Mouse (Mus musculus) kidney, adult 2 months (tissue): ENCODE data around the gene Nlrp6. TPM values are rescaled to one million over a fixed set of nuclear protein-coding genes. Genes with fewer than 3 reads are reported as not detected.
"Not testable (repeated sequence)": the region's sequence is repeated elsewhere in the genome, so short reads cannot be mapped to it uniquely, and the experiment has no call there.

ENCODE experiments used
- DNase-seq: peaks from one replicate; pipeline ENCODE4 v3.0.0; 2021
- H3K27ac ChIP-seq: fragments of 200-500 bp; 2 replicates; pipeline ENCODE4 v1.5.1; 2012; ENCODE audit warnings: low read depth, low read length, control low read depth, inconsistent platforms; ENCODE audit not compliant: insufficient read depth
- H3K27me3 ChIP-seq: fragments of 200-500 bp; replicated peaks from 2 replicates; pipeline ENCODE4 v1.6.1; 2012; ENCODE audit warnings: mild to moderate bottlenecking, moderate library complexity, low read length, inconsistent platforms; ENCODE audit not compliant: control insufficient read depth, insufficient read depth
- H3K36me3 ChIP-seq: fragments of 200-500 bp; 2 replicates; pipeline ENCODE4 v1.6.1; 2012; ENCODE audit warnings: mild to moderate bottlenecking, moderate library complexity, low read length, inconsistent platforms; ENCODE audit not compliant: control insufficient read depth, insufficient read depth
- H3K4me1 ChIP-seq: fragments of 200-500 bp; 2 replicates; pipeline ENCODE4 v1.6.1; 2011; ENCODE audit warnings: low read length; ENCODE audit not compliant: control insufficient read depth, insufficient read depth
- H3K4me3 ChIP-seq: fragments of 200-500 bp; 2 replicates; pipeline ENCODE4 v1.5.1; 2011; ENCODE audit warnings: mild to moderate bottlenecking, low read depth, low read length, control low read depth; ENCODE audit not compliant: insufficient read depth
- CTCF ChIP-seq: fragments of 200-500 bp; conservative IDR thresholded peaks from 2 replicates; pipeline ENCODE4 v1.5.1; 2011; ENCODE audit warnings: low read depth, mild to moderate bottlenecking, control low read depth, low read length, moderate library complexity, mixed read lengths; ENCODE audit not compliant: insufficient read depth, insufficient read length
- POLR2A ChIP-seq: fragments of 200-500 bp; IDR thresholded peaks from one replicate; pipeline ENCODE4 v1.6.1; 2011; ENCODE audit warnings: low read depth, low read length, control low read depth
- WGBS: fragments of 180-500 bp; shearing (Covaris S2); methylation state at CpG from one replicate; pipeline ENCODE4 v1.1.7; 2018; 5-methylcytosine and 5-hydroxymethylcytosine counted together
- polyA plus RNA-seq: library from polyadenylated mRNA; depleted of rRNA; stranded (reverse); fragments of >200 nt; gene quantifications from 2 replicates; pipeline ENCODE4 v1.2.3, GENCODE M21; 2012

The Nlrp6 gene
- polyA plus RNA-seq, 1 experiment = 56.6 TPM

DNA sequence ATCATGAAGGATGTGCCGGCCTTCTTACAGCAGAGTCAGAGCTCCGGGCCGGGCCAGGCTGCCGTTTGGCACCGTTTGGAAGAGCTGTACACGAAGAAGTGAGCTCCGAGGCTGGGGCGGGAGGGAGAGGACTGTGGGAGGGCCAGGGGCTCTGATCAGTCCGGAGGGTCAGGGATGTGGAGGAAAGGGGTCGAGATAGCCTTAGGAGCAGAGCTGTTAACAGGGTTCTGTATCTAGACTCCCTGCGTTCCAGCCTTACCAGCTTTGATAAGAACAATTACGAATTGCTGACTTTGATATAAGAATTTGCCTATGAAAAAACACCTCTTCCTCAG, 38.3 kb upstream of the Nlrp6 start:
- Histone ChIP-seq H3K4me3 (peak overlapping the region; percentile 86), H3K27me3 (no peaks in the 10 kb centered on the region), H3K4me1 (no peaks in the 10 kb centered on the region; the same call in 1 of the 2 replicates), H3K36me3 (no peaks in the 10 kb centered on the region), H3K27ac (no peak overlapping the region; the same call in 1 of the 2 replicates)
- WGBS = under 1% methylated on average over 12 of the region's 12 CpGs
- TF ChIP-seq POLR2A = no peak
- DNase-seq = no peak

DNA sequence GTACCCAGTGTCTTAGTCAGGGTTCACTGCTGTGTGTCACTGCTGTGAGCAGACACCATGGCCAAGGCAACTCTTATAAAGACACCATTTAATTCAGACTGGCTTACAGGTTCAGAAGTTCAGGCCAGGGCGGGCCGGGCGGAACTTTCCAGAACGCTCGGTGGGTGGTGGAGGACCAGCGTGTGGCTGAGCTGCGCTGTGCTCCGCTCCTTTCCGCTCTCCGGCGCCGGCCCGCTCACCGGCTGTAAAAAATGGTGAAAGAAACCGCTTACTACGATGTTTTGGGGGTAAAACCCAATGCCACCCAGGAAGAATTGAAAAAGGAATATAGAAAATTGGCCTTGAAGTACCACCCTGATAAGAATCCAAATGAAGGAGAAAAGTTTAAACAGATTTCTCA, 30.1 kb upstream of the Nlrp6 start:
- H3K27me3 ChIP-seq, H3K36me3 ChIP-seq, DNase-seq, H3K27ac ChIP-seq, H3K4me3 ChIP-seq, H3K4me1 ChIP-seq: not testable (repeated sequence)
- 94% methylated on average over 16 of the region's 16 CpGs for WGBS

DNA sequence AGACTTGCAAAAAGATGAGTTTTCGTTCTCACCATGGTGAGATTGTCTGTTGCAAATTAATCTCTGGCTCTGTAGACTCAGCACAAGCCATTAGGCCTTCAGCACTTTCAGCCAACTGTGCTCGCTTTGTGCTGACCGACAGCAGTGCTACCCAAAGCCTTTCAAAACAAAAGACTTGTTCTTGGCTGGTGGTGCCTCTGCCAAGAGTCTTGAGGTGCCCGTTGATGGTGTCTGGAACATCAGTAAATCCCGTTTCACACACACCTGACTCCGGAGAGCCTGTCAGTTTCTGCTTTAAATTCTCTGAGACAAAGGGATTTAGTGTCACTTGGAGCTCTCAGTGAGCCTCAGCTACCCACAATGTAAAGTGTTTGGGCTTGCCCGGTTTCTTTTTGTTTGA, 26.7 kb upstream of the Nlrp6 start:
- Histone ChIP-seq H3K4me3 (no peak overlapping the region), H3K36me3 (peaks cover 5% of the 10 kb centered on the region; the same call in 1 of the 2 replicates), H3K27ac (no peak overlapping the region), H3K27me3 (no peaks in the 10 kb centered on the region), H3K4me1 (no peaks in the 10 kb centered on the region)
- TF ChIP-seq CTCF = no peak
- TF ChIP-seq POLR2A = no peak
- WGBS = 85% methylated on average over 7 of the region's 7 CpGs
- DNase-seq = no peak

DNA sequence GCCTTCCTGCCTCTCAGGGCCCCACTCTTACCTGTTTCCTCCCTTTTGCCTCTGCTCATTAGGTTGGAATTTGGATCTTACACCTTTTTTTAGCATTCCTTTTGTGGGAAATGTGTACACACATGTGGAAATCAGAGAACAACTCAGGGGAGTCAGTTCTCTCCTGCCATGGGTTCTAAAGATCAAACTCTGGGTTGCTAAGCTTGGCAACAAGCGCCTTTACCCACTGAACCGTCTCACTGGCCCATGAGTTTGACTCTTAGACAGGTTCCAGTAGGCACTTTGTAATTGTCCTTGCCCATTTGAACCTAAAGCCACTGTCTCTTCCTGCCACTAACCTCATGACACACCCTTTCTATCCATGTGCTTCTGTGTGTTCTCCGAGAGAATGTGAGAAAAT, 26.1 kb upstream of the Nlrp6 start:
- H3K27me3 ChIP-seq = no peaks in the 10 kb centered on the region
- no peak overlapping the region for H3K27ac ChIP-seq
- no peaks in the 10 kb centered on the region for H3K4me1 ChIP-seq
- DNase-seq = peak; percentile 65
- no peak overlapping the region for H3K4me3 ChIP-seq
- TF ChIP-seq POLR2A (no peak), CTCF (no peak)
- 73% methylated on average over 3 of the region's 3 CpGs for WGBS
- peaks cover 5% of the 10 kb centered on the region; the same call in 1 of the 2 replicates for H3K36me3 ChIP-seq

DNA sequence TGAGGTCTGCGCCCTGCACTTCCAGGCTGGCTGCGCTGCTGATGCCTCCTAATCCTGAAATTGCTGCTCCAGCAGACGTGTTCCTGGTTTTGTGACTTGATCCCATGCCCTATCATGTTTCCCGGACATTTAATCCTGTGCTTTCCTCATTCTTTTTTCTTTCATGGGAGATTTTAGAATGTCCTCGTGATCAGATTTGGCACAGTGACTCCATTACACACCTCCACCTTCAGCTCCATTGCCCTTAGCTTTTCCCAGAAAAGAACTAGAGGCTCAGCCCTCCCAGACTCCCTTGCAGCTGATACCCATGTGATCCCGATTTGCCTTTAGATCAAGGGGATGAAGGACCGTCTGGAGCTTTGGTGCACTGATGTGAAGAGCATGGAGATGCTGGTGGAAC, 22.8 kb upstream of the Nlrp6 start:
- Histone ChIP-seq H3K27ac (no peak overlapping the region), H3K27me3 (no peaks in the 10 kb centered on the region), H3K4me3 (no peak overlapping the region), H3K4me1 (no peaks in the 10 kb centered on the region), H3K36me3 (no peaks in the 10 kb centered on the region)
- TF ChIP-seq CTCF (no peak), POLR2A (no peak)
- DNase-seq = no peak
- 80% methylated on average over 7 of the region's 7 CpGs for WGBS

DNA sequence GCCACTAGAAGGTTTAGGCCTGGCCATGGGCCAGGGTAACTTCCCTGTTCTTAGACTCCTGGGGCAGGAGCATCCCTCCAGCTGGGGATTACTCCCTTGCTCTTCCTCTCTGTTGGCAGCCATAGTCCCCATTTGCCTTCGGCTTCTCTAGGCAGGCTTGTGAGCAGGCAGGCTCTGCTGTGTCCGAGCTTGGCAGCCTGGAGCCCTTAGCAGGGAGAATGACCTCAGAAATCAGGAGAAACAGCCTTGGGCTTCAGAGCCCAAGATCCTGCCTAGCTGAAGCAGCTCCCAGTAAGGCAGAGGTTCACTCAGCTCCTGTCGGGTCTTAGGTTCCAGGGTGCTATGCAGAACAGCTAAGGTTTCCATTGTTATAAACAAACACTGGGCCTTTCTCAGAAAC, 21.6 kb upstream of the Nlrp6 start:
- TF ChIP-seq POLR2A (no peak), CTCF (no peak)
- Histone ChIP-seq H3K4me3 (no peak overlapping the region), H3K4me1 (peaks cover 2% of the 10 kb centered on the region; the same call in 1 of the 2 replicates), H3K27ac (no peak overlapping the region), H3K36me3 (no peaks in the 10 kb centered on the region), H3K27me3 (no peaks in the 10 kb centered on the region)
- no peak for DNase-seq
- 90% methylated on average over 3 of the region's 3 CpGs for WGBS

DNA sequence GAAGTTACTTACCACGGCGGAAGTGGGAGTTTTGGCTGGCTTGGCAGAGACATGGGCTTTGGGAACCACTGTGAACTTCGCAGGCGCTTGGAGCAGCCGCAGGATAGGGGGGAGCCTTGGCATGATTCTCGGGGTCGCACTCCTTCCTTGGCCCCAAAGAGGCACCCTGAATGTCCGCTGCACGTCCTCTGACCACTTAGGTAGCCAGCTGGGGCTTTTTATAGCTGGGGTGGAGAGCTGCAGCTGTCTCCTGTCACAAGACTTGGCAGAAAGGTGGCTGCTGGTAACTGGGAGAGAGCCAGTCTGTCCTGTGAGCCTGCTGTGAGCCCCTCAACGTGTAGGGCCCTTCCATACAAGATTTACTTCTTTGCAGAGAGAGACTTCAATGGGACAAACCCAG, 20.5 kb upstream of the Nlrp6 start, which contains the start of gene Cox8b:
TSS of gene Cox8b (minus strand) at position 227 of the 400 bp plus-strand sequence.
- Histone ChIP-seq H3K4me3 (no peak within 1 kb of the TSS), H3K27me3 (no peaks in the 10 kb centered on the region), H3K27ac (no peak within 1 kb of the TSS), H3K36me3 (no peaks in the 10 kb centered on the region), H3K4me1 (peaks cover 2% of the 10 kb centered on the region; the same call in 1 of the 2 replicates)
- no peak for TF ChIP-seq CTCF
- TF ChIP-seq POLR2A = no peak
- no peak for DNase-seq
- WGBS = 58% methylated on average over 10 of the region's 10 CpGs
